Mouse (Mus musculus): Measurements from ENCODE around the gene Prkce. TPM values are rescaled to one million over a fixed set of nuclear protein-coding genes. Genes with fewer than 3 reads are reported as not detected.

Prkce gene
- total and polyA plus RNA-seq, 2 experiments from 2014 or later = 8.1 to 12.6 TPM

- Histone ChIP-seq H3K4me2 (ENCODE audit: low read depth, low read length) (no peak overlapping the region), H3K9me3 (replicated peaks; ENCODE audit: control insufficient read depth, low read length) (no peaks in the 10 kb centered on the region), H3K27me3 (ENCODE audit: control insufficient read depth, insufficient read depth, low read length) (no peaks in the 10 kb centered on the region), H3K4me3 (ENCODE audit: low read depth, low read length) (no peak overlapping the region), H3K27ac (ENCODE audit: low read depth) (peak overlapping the region; percentile 52), H3K9ac (replicated peaks; ENCODE audit: low read depth, low read length) (no peak overlapping the region), H3K36me3 (replicated peaks; ENCODE audit: control insufficient read depth, insufficient read depth, low read length) (no peaks in the 10 kb centered on the region), H3K4me1 (ENCODE audit: control insufficient read depth, insufficient read depth) (peaks cover 26% of the 10 kb centered on the region)
- peak; percentile 33 for DNase-seq (ENCODE audit: low spot score)
- no peak for TF ChIP-seq CTCF (IDR thresholded peaks at IDR 0.05; ENCODE audit: low read depth)
- TF ChIP-seq EP300 (IDR thresholded peaks at IDR 0.05; ENCODE audit: low read depth) = no peak
- peak; percentile 69 for ATAC-seq (ENCODE audit: insufficient read depth, low read depth)
- WGBS = 17% methylated on average over 8 of the region's 8 CpGs
Measured at GRCm38 (mm10) chr17:86313413-86314139, 146.0 kb downstream of the Prkce start.

DNA sequence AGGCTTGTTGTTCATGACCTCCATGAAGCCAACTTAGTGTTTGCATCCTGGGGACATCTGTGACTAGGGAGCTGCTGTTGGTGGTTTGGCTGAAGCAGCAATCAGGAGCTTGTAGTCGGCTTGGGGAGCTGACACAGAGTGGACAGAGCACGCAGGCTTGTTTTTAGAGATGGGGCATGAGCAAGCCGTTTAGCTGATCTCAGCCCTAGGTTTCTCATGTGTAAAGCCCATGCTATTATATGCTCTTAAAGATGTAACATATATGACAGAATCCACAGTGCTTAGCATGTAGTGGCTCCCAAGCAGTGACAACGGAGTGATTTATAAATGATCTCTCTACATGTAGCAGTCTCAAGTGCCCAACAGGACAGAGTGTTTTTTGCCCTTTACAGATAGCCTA, 148.3 kb downstream of the Prkce start:
- Histone ChIP-seq H3K4me2 (ENCODE audit: low read depth, low read length) (no peak overlapping the region), H3K9me3 (replicated peaks; ENCODE audit: control insufficient read depth, low read length) (no peaks in the 10 kb centered on the region), H3K27me3 (ENCODE audit: control insufficient read depth, insufficient read depth, low read length) (no peaks in the 10 kb centered on the region), H3K4me1 (ENCODE audit: control insufficient read depth, insufficient read depth) (peaks cover 26% of the 10 kb centered on the region), H3K4me3 (ENCODE audit: low read depth, low read length) (no peak overlapping the region), H3K36me3 (replicated peaks; ENCODE audit: control insufficient read depth, insufficient read depth, low read length) (no peaks in the 10 kb centered on the region), H3K27ac (ENCODE audit: low read depth) (no peak overlapping the region), H3K9ac (replicated peaks; ENCODE audit: low read depth, low read length) (no peak overlapping the region)
- DNase-seq (ENCODE audit: low spot score) = no peak
- ATAC-seq (ENCODE audit: insufficient read depth, low read depth) = no peak
- WGBS = 83% methylated on average over 4 of the region's 4 CpGs
- TF ChIP-seq EP300 (IDR thresholded peaks at IDR 0.05; ENCODE audit: low read depth) (no peak), CTCF (IDR thresholded peaks at IDR 0.05; ENCODE audit: low read depth) (no peak)

- 85% methylated on average over 5 of the region's 5 CpGs for WGBS
- H3K4me3 ChIP-seq (ENCODE audit: low read depth, low read length) = no peak overlapping the region
- H3K4me2 ChIP-seq (ENCODE audit: low read depth, low read length) = no peak overlapping the region
- H3K9ac ChIP-seq (replicated peaks; ENCODE audit: low read depth, low read length) = no peak overlapping the region
- H3K36me3 ChIP-seq (replicated peaks; ENCODE audit: control insufficient read depth, insufficient read depth, low read length) = no peaks in the 10 kb centered on the region
- peaks cover 26% of the 10 kb centered on the region for H3K4me1 ChIP-seq (ENCODE audit: control insufficient read depth, insufficient read depth)
- H3K27me3 ChIP-seq (ENCODE audit: control insufficient read depth, insufficient read depth, low read length) = no peaks in the 10 kb centered on the region
- no peaks in the 10 kb centered on the region for H3K9me3 ChIP-seq (replicated peaks; ENCODE audit: control insufficient read depth, low read length)
- no peak for ATAC-seq (ENCODE audit: insufficient read depth, low read depth)
- TF ChIP-seq CTCF (IDR thresholded peaks at IDR 0.05; ENCODE audit: low read depth) (no peak), EP300 (IDR thresholded peaks at IDR 0.05; ENCODE audit: low read depth) (no peak)
- no peak overlapping the region for H3K27ac ChIP-seq (ENCODE audit: low read depth)
- no peak for DNase-seq (ENCODE audit: low spot score)
Measured at GRCm38 (mm10) chr17:86316771-86317170, 149.2 kb downstream of the Prkce start.

DNA sequence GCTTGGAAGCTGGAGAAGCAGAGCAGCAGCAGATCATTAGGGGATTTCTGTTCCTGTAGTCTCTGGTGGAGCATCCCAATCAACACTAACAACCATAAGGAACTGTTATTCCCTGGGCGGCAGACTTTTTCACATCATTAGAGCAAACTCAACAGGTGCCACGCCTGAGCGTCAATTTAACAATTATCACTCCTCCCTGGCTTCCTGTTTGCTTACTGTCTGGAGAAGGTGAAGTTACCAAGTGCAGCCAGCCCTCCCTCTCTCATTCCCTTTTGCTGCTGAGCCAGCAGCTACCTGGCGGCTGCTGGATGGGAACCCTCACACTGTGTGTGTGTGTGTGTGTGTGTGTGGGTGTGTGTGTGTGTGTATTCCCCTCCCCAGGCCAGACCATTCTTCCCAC, 149.6 kb downstream of the Prkce start:
- H3K27ac ChIP-seq (ENCODE audit: low read depth) = no peak overlapping the region

DNA sequence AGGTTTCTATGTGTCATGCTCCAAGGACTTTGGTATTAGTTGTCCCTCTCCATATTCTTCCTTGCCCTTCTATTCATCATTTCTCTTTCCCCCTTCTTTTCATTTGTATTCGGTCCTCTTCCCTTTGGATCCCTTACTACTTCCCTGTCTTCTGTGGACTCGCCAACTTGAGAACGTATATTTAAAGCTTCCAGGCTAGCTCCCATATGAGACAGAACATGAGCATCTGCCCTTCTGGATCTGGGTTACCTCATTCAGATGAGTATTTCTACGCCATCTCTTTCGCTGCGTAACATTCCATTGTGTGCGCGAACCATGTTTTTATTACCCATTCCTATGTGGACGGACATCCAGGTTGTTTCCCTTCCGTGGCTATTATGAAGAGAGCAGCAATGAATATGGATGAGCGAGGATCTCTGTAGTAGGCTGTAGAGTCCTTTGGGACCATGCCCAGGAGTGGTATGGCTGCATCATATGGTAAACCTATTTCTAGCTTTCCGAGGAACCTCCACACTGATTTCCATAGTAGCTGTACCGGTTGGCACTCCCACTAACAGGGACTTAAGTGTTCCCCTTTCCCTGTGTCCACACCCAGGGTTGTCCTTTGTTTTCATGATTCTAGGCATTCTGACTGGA, 152.5 kb downstream of the Prkce start:
- DNase-seq (ENCODE audit: low spot score) = no peak
- H3K27me3 ChIP-seq (ENCODE audit: control insufficient read depth, insufficient read depth, low read length) = no peaks in the 10 kb centered on the region
- no peak for ATAC-seq (ENCODE audit: insufficient read depth, low read depth)
- no peaks in the 10 kb centered on the region for H3K9me3 ChIP-seq (replicated peaks; ENCODE audit: control insufficient read depth, low read length)
- peaks cover 21% of the 10 kb centered on the region for H3K4me1 ChIP-seq (ENCODE audit: control insufficient read depth, insufficient read depth)
- H3K36me3 ChIP-seq (replicated peaks; ENCODE audit: control insufficient read depth, insufficient read depth, low read length) = no peaks in the 10 kb centered on the region
- TF ChIP-seq EP300 (IDR thresholded peaks at IDR 0.05; ENCODE audit: low read depth) = no peak
- no peak for TF ChIP-seq CTCF (IDR thresholded peaks at IDR 0.05; ENCODE audit: low read depth)
- H3K4me2 ChIP-seq (ENCODE audit: low read depth, low read length) = no peak overlapping the region
- no peak overlapping the region for H3K27ac ChIP-seq (ENCODE audit: low read depth)
- WGBS = 92% methylated on average over 13 of the region's 13 CpGs
- H3K4me3 ChIP-seq (ENCODE audit: low read depth, low read length) = no peak overlapping the region
- H3K9ac ChIP-seq (replicated peaks; ENCODE audit: low read depth, low read length) = no peak overlapping the region

More for the DNA sequence above, 149.6 kb downstream of the Prkce start:
- Histone ChIP-seq H3K9me3 (replicated peaks; ENCODE audit: control insufficient read depth, low read length) (no peaks in the 10 kb centered on the region), H3K4me2 (ENCODE audit: low read depth, low read length) (no peak overlapping the region), H3K4me3 (ENCODE audit: low read depth, low read length) (no peak overlapping the region), H3K36me3 (replicated peaks; ENCODE audit: control insufficient read depth, insufficient read depth, low read length) (no peaks in the 10 kb centered on the region), H3K9ac (replicated peaks; ENCODE audit: low read depth, low read length) (no peak overlapping the region), H3K4me1 (ENCODE audit: control insufficient read depth, insufficient read depth) (peaks cover 26% of the 10 kb centered on the region), H3K27me3 (ENCODE audit: control insufficient read depth, insufficient read depth, low read length) (no peaks in the 10 kb centered on the region)
- DNase-seq (ENCODE audit: low spot score) = no peak
- no peak for ATAC-seq (ENCODE audit: insufficient read depth, low read depth)
- WGBS = 68% methylated on average over 4 of the region's 4 CpGs
- TF ChIP-seq CTCF (IDR thresholded peaks at IDR 0.05; ENCODE audit: low read depth) (no peak), EP300 (IDR thresholded peaks at IDR 0.05; ENCODE audit: low read depth) (no peak)
